Mouse (Mus musculus) gastrocnemius, postnatal 25 days (tissue): ENCODE results near the gene Tbc1d24. TPM values are rescaled to one million over a fixed set of nuclear protein-coding genes. Genes with fewer than 3 reads are reported as not detected.
A peak's percentile ranks its signal among the peaks of the same experiment; 100 is the strongest.

Experiments used
- DNase-seq: peaks from one replicate; pipeline ENCODE4 v3.0.0; 2022
- total RNA-seq, 2 experiments: library from RNA; stranded (reverse); gene quantifications; 1 replicate in 1 of 2; 2 replicates in 1 of 2; pipeline ENCODE4 v1.2.3; 2021

The Tbc1d24 gene
- total RNA-seq, 2 experiments from 2014 or later = 4.1 to 4.6 TPM

DNA sequence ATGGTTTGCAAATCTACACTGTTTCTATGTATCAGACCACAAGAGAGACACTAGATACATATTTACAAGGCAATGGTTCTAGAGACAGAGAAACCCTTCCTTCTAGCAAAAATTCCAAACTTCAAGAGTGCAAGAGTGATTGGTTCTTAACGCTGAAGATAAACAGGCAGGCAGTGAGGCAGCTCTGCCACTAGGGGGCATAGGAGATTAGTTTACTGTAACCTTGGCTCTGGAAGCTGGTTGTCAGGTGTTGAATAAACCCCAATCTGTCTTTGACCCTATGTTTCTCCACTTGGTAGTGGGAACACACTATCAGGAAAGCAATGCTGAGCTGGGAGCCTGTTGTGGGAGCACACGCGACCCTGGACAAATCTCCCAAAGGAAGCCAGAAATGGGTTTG lies 31.9 kb downstream of the Tbc1d24 start:
- DNase-seq = no peak

DNA sequence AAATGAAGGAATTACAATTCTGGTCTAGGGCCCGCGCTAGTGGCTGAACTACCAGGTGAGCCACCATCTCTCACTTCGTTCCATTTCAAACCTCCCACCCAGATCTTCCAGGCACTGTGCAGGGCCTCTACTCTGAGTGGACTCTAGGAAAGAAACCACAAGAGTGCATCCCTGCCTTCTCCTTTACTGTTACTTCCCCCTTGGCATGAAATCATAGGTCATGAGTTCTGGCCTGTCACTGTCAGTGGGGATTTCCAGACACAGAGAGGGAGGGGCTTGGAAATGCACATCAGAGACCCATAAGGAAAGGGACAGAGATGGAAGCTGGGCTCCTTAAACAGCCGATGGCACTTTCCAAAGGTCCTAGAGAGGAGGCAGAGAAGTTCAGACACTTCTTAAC lies 33.6 kb downstream of the Tbc1d24 start:
- DNase-seq = no peak

DNA sequence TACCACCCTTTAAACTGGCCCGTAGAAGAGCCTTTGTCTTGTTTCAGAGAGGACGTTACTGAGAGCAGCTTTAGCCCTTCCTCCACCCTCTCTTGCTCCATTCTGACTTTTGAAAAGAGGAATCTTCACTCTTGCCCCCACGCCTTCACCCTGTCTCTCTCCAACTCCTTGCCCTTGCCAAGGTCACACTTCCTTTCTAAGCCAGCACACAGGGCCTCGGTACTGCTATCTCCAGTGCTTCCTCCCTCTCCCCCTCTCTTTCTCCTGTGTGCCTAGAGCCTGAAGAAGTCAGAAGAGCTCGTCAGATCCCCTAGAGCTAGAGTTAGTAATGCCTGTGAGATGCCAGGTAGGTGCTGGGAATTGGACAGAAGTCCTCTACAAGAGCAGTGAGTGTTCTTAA lies 34.6 kb downstream of the Tbc1d24 start:
- DNase-seq = no peak

DNA sequence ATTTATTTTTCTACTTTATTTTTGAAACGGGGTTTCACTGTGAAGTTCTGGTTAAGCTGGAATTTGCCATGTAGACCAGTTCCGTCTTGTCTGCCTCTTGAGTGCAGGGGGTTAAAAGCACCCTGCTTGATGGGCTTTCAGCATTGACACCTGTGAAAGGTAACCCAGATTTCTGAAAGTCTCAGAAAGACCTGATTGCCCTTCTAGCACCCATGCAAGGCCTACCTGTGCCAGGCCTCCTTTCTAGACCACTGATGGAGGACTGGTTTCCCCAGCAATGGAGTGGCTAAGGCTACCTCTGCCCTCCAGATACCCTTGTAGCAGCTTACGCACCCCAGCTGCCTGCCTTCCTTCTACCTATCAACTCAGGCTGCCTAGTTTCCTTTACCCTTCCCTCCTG lies 35.2 kb downstream of the Tbc1d24 start:
- DNase-seq = no peak

DNA sequence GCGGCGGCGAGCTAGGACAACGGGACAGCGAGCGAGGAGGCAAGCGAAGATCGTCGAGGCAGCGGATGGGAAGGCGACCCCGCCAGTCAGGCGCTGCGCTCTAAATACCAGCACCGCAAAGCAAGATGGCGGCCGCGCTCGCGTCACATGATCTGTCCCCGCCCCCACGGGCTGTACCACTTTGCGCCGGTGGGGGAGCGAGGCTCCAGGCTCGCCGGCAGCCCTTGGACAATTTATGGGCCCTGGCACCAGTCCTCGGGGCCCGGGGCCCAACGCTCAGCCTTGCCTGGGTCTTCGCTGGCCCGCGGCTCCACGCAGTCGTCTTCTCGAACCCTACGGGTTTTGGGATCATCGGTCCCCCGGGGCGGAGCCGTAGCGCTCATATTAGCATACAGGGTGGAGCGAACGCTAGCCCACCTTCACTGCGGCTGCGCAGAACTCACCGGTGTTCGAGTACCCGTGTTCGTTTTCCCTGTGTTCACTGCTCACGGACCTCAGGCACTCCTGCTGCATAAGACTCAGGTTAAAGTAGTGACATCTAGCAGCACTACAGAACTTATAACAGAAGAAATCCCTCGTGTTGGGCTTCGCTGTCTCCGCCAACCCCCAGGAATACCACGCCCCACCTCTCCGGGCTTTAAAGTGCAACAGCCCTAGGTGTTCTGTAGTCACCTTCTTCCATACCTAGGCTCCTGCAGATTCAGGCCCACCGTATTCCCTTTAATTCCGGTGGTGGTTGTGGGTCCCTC lies 35.9 kb downstream of the Tbc1d24 start, which contains the start of gene Atp6v0c:
Atp6v0c (minus strand) TSS at position 386 of the 749 bp plus-strand sequence.
- peak; percentile 91 for DNase-seq

DNA sequence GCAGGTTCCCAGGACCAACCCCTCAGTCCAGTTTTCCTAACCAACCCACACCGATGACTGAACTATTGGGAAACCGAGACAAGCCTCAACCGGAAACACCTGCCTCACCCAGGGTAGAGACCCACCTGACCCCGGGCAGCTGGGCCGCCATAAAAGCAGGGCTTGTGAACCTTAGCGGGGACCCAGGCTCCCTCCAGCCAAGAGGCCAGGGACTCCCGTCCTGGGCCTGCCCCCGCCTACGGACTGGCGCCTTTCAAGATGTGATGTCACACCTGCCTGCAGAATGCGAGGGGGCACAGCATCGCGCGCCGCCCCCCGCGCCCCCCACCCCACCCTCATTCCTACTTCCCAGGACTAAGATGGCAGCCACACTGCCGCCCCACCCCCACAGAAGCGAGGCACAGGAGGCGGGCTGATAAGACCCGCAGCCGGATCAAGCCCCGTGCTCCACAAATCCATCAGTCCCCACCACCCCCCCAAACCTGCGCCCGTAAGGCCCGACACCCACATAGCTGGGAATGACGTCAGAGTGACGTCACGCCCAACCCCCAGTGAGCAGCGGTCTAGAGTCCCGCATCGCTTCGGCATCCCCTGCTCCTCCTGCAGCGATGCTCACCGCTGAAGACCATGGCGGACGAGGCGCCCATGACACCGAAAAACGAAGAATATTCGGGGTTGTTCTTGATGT lies 36.6 kb downstream of the Tbc1d24 start:
- peak; percentile 57 for DNase-seq

DNA sequence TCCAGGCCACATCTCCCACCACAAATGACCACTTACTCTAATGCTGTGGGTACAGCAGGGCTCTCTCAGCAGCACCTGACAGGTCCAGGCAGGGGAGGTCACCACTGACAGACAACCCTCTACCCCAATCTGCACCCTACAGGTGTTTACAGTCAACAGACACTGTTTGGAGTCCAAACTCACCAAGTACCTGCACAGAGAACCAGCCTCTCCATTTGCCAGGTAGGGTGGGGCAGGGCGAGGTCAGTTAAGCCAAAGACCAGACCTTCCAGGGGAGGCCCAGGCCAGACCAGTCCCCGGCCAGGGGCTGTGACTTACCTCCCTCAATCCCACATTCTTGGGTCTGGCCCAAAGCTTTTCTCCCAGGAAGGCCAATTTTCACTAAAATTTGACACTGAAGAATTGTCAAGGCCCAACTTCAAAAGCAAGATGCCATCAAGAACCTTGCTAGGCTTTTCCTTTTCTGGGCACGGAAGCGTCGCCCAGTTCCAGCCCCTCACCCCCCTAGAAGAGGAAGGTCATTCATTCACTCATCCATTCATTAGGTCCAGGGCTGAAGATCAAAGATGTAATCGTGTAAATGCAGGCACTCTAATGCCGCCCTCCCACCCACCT lies 37.4 kb downstream of the Tbc1d24 start:
- no peak for DNase-seq

DNA sequence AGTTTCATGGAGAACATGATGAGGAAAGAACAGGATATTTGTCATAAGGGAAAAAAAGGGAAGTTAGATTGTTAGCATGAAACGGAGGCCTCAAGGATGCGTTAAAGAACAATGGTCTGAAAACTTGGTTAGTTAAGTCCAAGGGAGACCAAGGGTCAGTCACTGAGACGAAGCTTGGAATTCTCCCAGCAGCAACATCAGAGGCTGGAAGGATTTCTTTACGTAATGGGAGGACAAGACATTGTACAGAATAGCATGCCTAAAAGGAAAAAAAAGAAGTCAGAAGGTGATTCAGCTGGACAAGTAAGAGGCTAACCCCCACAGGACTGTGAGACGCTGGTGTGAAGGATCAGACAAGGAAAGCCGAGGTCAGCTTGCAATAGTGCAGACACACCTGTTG lies 38.2 kb downstream of the Tbc1d24 start:
- DNase-seq = no peak

DNA sequence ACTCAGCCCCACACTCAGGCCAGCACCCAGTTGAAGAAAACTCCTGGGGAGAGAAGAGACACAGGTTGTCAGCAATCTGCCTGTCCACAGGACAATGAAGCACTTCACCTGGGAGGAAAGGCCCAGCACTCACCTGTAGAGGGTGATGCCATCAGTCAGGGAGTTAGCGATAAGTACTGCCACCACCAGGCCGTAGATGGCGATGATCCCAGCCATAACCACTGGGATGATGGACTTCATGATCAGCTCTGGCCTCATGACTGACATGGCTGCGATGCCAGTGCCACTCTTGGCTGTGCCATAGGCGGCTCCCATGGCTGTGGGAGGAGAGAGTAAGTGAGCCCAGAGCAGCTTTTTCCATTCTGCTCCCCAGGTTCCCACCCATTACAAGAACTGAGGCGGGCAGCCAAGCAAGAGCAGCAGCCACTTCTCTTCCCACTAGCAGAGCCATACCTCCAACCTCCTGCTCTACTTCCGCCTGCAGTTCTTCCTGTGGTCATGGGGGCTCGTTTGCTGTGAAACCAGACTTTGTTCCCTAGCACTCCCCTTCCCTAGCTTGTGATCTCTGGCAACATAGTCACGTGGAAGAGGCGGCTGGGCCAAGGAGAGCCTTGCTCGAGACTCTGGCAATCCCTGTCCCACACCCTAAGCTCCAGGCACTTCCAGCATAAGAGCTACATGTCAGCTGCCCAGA lies 40.6 kb downstream of the Tbc1d24 start:
- no peak for DNase-seq

DNA sequence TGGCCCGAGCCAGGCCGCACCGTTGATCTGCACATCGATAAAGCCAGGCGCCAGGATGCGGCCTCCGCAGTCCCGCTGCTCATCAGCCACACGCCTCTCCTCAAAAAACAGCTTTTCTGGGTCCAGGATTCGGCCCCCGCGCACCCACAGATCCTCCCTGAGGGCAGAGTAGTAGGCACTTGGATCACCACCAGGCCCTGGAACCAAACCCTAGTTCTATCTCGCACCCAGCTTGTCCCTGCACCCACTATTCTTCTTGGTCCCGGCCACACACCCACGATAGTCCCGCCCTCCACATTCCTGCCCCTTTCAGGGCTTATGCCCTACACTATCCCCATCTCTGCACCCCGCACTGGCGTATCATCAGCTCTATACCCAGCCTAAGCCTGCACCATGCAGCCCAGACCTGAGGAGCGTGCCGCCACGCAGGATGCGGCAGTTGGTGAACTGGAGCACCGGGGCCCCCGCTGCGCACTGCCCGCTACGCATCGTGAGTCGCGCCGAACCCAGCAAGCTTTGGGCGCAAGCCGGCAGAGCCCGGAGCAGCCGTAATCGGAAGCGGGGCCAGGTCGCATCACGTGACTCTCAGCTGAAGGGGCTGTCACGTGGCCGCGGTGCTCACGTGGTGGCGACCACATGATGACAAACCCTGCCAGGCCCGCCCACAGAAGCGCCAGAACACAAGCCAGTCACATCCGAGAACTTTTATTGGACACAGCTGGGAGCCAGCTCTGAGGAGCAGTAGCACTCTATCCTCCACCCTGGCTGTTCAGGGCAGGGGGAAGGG lies 42.0 kb downstream of the Tbc1d24 start, which contains the start of gene Amdhd2:
Amdhd2 (minus strand) TSS at position 591 of the 787 bp plus-strand sequence.
- peak; percentile 93 for DNase-seq

DNA sequence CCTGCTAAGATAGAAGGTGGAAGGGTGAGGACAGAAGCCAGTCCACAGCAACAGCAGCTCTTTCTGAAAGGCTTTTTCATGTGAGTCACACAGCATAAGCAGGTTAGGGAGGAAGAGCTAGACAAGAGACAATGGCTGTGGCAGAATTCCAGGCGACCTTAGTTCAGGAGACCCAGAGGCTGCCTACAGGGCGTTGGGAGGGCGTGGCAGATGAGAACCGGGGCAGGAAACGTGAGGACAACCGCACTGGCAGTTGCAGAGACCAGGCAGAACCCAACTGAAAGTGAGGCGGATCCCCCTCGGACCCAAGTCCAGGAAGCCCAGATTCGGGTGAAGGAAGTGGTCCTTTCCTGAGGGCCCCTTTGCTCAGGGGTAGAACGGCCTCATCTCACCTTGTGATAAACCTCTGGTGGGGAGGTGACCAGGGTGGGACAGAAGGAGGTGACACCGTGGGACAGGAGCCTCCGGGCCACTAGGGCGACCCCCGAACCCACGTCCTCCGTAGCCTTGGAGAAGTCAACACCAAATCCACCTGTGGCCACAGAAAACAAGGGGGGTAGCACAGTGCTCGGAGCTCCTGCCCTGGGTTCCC lies 42.7 kb downstream of the Tbc1d24 start:
- DNase-seq = no peak

DNA sequence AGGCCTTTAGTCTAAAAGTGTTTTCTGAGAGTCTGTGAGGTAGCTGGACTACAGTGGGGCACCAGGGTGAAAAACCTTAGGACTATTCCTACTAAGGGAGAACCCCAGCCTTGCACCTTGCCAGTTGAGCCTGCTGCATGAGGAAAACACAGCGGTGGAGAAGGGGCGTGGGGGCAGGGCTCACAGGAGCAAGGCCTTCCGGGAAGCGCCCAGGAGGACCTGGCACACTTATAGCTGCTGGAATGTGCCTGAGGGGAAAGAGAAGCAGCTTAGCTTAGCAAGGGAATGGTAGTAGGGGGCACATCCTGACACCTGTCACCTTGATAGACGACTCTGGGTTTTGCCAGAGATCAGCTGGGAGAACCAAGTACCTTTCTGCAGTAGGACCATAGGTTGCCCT lies 43.9 kb downstream of the Tbc1d24 start:
- no peak for DNase-seq

DNA sequence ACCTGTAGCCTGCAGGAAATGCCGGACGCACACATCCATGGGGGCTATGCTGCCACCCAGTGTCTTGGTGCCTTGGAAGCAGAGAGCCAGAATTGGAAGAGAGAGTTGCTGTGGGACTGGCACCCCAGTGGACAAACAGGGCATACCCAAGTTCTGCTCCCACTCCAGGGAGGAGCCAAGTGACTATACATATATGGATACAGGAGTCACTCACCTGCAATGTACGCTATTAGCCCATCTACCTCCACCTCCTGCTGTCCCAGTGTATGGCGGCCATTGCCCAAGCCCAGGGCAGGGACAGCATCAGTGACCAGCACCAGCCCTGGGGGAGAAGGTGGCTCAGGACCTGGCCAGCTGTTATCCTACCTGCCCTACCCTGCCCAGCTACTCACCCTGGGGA lies 47.8 kb downstream of the Tbc1d24 start:
- DNase-seq = no peak

DNA sequence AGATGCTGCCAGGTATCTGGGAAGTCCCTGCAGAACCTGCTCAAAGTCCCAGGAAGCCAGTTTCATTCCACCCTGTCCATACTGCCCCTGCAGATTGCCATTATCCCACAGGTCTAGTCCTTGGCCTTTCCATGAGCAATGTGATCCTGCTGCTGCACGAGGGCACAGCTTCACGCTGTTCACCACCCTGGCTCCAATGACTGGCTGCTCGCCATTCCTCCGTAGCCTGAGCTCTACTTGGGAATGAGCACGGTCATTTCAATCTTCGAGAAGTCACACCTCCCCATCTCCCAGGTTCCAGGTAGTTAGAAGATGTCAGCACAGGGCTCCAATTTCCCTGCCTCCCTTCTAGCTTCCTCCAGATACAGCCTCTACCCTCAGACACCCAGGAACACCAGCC lies 48.2 kb downstream of the Tbc1d24 start:
- DNase-seq = no peak

DNA sequence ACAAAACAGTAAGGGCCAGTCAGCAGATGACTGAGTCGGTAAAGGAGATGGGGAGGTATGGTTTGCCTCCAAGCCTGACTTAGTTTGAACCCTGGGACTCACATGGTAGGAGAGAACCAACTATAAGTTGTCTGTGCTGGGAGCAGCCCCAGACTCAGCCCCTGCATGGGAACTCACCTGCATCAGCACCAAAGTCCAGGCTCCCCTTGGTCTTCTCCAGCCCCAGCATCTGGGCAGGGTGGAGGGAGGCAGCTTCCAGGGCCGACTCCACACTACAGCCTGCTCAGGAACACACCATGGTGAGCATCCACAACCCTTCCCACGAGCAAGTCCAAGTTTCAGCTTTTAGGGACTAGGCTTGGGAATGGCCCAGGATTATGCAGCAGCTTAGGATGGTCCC lies 49.0 kb downstream of the Tbc1d24 start:
- DNase-seq = no peak

DNA sequence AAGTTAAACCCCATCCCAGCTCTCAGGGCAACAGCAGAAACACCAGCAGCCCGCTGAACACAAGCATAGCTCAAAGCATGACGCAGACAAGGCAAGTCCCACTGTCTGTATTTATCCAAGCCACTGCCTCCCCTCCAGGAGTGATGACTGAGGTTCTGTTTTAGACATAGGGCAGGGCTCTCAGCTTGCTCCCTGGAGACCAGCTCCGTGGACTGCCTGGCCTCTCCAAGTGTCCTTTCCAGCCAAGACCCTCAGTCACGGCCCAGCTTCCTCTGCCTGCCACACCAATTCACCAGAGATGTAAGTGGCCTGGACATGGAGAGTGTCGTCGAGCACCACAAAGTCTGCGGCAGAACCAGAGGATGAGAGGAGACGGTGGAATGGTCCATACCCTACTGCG lies 49.6 kb downstream of the Tbc1d24 start:
- DNase-seq = no peak

DNA sequence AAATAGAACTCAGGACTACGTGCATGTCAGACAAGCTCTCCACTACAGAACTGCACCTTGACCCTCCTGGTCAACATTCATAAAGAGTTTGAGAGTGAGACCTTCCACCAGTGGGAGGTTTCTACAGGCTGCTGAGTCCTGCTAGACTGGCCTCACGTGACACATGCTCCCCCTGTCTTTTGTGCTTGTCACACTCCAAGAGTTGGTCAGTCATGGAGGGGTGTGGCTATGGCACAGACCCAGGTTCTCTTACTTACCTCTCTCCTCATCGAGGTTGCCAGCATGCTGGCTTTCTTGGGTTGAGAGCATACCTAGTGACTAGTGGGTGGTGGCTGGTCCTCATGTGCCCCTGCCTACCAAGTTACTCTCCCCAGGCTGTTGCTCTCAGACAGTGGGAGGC lies 50.9 kb downstream of the Tbc1d24 start:
- no peak for DNase-seq

DNA sequence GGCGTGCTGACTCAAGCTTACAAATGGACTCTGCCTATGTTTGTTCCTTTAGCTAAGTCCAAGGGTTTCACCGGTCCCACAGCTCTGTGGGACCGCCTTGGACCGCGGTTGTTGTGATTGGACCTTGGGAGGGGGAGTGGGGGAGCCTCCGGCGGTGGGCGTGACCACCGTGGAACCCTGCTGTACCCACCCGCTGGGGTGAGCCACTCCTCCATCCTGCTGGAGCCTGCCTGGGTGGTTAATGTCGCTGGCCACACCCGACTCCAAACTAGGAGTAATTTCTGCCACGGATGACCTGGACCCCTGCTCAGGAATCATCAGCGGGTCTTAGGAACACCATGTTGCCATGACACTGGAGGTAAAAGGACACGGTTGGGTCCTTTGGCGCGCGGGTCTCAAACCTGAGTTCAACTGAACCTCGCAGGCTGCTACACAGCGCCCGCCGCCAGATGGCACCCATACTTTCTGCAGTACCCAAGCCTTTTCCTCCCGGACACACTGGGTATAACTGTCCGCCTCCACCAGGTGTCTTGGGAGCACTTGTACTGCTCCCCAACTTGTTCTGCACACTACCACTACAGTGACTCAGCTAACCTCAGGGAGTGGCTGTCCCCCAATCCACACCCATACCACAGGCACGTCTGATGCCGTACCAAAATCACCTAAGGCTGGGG lies 53.3 kb downstream of the Tbc1d24 start:
- peak; percentile 56 for DNase-seq

DNA sequence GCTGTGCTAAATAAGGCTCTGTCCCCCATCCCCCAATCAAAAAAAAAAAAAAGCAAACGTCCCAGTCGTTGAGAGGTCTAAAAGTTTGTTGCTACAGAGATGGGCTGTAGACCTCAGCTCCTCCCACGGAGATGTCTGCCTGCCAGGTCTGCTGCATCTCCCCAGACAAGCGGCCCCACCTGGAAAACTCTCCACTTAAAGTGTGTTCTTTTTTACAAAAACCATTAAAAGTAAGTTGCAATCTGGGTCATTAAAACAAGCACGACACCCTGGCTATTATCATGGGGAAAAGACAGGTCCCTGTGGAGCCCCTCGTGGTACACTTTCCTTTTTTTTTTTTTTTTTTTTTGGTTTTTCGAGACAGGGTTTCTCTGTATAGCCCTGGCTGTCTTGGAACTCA lies 54.0 kb downstream of the Tbc1d24 start:
- no peak for DNase-seq

DNA sequence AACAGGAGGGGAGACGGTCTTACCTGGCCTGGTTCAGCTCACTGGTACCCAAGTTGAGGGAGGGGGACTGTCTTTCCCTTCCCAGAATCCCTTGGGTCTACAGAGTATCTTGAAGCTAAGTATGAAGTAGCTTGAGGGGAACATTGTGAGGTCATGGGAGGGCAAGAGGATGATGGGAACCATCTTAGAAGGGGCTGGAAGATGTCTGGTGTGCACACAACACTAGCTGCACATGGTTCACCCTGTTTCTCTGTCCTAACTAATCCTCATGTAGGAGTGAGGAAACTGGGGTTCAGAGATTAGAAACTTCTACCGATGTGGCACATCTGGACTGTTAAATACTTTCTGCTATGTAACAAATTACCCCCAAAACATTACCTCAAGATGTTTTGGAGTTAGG lies 54.5 kb downstream of the Tbc1d24 start, which contains the start of gene Pdpk1:
Pdpk1 (minus strand) TSS at position 101 of the 400 bp plus-strand sequence.
- no peak for DNase-seq

DNA sequence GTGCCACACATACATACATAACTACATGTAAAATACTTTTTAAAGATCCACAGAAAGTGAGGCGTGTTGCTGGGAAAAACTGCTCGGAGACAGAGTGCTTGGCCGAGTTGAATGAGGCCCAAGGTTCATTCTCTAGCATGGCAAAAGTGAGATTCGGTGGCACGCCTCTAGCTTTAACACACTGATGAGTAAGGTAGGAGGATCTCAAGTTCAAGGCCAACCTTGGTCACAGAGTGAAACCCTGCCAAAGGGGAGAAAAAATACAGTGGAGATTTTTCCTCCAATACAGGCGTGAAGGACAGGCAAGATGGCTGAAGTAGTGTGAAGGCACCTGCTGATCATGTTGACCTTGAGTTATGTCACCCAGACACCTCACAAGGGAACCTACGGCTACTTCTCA lies 55.9 kb downstream of the Tbc1d24 start:
- no peak for DNase-seq
